Mouse (Mus musculus): ENCODE measurements around the gene Lpar5. TPM values are rescaled to one million over a fixed set of nuclear protein-coding genes. Genes with fewer than 3 reads are reported as not detected.
"Not testable (repeated sequence)": the region's sequence is repeated elsewhere in the genome, so short reads cannot be mapped to it uniquely, and the experiment has no call there.

Lpar5 gene
- total RNA-seq (2021): 1 to 10 TPM in 1 of 2 experiments, under 1 TPM in 1; 0.61 to 1.1 TPM
- long read RNA-seq, experiment 1: 0 reads
- long read RNA-seq, experiment 2, partial matches to known transcripts: 0 of 1 reads
- long read RNA-seq, experiment 2, other reads (novel, unspliced or antisense): 0 of 1 reads

DNA sequence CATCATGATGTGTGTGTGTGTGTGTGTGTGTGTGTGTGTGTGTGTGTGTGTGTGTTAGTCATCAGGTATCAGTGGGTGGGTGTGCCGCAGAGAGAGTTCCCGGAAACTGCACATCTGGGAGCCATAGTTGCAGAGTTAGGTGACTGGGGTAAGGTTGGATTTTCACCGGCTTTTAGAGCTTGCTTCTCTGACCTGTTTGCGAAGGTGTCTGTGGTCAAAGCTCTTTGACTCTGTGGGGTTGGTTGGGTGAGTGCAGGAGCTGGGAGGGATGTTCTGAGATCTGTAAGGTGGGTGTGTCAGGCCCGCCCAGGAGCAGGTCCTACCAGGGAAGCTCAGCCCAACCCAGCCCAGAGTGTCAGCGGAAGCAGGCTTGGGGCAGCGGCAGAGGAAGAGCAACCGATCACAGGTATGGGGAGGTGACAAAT lies at the start of gene Lpar5:
Gene Lpar5, plus strand, starts transcription at position 350 of the 425 bp plus-strand sequence.
- DNase-seq (ENCODE audit: low spot score in 2 of 2): no peak
- H3K27ac ChIP-seq: no peak within 1 kb of the TSS
- TF ChIP-seq CTCF (conservative IDR thresholded peaks at IDR 0.05): no peak
- no peak within 1 kb of the TSS for H3K4me3 ChIP-seq

DNA sequence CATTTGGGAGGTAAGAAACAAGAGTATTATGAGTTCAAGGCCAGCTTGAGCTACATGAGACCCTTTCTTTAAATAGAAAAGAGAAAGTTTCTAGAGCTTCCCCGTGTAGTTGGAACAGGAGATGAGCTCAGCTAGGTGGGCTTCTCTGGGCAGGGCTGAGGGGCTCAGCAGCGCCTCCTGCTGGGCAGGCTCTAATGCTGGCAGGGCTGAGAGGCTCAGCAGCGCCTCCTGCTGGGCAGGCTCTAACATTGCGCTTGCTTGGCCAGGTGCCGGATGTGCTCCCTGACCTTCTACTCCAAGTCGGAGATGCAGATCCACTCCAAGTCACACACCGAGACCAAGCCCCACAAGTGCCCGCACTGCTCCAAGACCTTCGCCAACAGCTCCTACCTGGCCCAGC lies 37.2 kb upstream of the Lpar5 start:
- not testable (repeated sequence) for DNase-seq (ENCODE audit: low spot score in 2 of 2); H3K4me3 ChIP-seq

DNA sequence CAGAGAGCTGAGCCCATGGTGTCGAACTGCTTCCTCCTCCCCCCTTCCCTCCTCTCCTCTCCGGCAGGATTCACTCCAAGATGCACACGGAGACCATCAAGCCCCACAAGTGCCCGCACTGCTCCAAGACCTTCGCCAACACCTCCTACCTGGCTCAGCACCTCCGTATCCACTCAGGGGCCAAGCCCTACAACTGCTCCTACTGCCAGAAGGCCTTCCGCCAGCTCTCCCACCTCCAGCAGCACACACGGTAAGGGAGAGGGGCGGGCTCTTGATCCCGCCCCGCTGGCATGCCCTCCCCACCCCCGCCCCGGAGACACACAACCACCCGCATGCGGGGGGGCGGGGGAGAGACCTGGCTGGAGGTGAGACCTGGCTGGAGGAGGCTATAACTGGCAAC lies 36.1 kb upstream of the Lpar5 start:
- H3K4me3 ChIP-seq: no peak overlapping the region
- DNase-seq (ENCODE audit: low spot score in 2 of 2): no peak
- no peak for TF ChIP-seq CTCF (conservative IDR thresholded peaks at IDR 0.05)
- H3K27ac ChIP-seq: peak overlapping the region; percentile 32; the same call in 1 of the 2 replicates

More for the DNA sequence above, 37.2 kb upstream of the Lpar5 start:
- peak; percentile 84 for TF ChIP-seq CTCF (conservative IDR thresholded peaks at IDR 0.05)
- H3K27ac ChIP-seq: not testable (repeated sequence)

DNA sequence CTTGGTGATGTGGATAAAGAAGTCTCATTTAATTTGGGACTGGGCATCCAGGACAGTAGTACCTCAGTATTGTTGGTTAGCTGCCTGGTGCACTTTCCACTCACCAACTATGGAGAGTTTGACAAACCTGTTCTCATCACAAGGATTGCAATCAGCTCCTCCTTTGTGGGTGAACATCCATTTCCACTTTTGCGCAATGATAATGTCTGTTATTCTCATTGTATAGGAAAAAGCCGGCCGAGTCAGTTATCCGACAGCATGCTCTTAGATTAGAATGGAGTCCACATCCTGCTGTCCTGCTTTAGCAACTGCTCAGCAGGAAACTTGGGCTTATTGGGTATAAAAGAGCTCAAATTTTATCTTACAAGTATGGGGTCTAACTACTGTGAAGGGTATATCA lies 29.1 kb upstream of the Lpar5 start:
- H3K4me3 ChIP-seq: no peak overlapping the region; the same call in 1 of the 2 replicates
- DNase-seq (ENCODE audit: low spot score in 2 of 2): no peak
- TF ChIP-seq CTCF (conservative IDR thresholded peaks at IDR 0.05): no peak
- peak overlapping the region; percentile 79 for H3K27ac ChIP-seq

DNA sequence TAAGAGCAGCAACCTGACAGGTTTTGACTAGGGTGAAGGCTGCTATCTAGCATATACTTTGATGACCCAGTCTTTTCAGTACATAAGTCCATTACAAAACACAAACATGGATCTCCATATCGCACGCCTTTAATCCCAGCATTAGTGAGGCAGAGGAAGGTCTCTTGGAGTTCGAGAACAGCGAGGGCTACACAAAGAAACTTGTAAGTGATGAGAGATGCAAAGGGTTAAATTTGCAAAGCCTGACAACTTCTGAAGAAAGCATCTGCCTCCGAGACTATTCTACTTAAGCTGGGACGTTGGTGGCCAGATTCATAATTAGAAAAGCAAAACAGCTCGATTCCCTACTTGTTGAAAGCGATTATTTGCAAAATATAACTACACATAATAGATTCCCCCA lies 28.6 kb upstream of the Lpar5 start:
- H3K4me3 ChIP-seq: peak overlapping the region; percentile 79
- no peak for TF ChIP-seq CTCF (conservative IDR thresholded peaks at IDR 0.05)
- H3K27ac ChIP-seq: peak overlapping the region; percentile 79
- no peak for DNase-seq (ENCODE audit: low spot score in 2 of 2)

DNA sequence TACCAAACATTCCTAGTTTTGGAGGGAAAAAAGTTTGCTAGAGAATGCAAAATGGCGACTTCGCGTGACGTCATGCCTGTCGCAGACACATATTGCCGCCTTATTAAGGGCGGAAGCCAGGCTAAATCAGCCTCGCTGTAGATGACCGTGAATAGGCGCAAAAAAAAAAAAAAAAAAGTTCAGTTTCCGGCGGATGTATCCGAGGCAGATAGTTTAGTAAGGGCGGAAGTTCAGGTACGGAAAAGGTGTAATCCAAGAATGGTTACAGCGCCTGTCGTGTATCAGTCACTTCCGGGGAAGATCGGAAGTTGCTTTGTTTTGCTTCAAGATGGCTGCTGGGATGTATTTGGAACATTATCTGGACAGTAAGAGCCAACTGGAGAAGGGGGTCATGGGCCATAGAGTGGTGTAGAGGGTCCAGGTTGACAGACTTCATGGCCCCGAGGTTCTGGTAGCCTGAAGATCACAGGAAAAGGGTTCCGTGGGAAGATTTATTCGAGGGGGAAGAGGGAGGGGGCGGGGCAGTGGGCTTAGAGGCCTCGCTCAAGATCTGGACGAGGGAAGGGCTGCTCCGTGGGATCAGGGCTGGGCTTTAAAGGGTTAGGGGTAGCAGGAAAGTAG lies 28.1 kb upstream of the Lpar5 start, which contains the start of gene Ing4:
Gene Ing4, plus strand, starts transcription at position 228 of the 621 bp plus-strand sequence.
- DNase-seq (ENCODE audit: low spot score in 2 of 2): peak; percentile 85 to 93
- peak within 1 kb of the TSS; percentile 88 for H3K27ac ChIP-seq
- peak within 1 kb of the TSS; percentile 79 for H3K4me3 ChIP-seq
- no peak for TF ChIP-seq CTCF (conservative IDR thresholded peaks at IDR 0.05)

DNA sequence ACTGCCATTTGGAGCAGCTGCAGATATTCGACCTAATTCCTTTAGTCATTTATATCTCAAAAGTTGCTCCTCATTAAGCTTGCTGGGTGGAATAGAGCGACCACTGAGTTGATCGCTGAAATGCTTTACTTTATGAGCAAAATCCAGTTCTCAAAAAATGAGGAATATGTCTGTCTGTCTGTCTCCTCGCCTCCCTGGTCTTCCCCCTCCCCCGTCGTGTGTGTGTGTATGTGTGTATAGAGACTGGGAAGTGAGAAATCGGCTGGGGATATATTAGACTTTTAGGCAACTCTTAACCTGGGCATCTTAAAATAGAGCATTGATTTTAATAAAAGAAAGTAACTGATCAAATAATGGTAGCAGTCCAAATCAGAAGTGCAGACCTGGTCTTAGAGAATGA lies 27.5 kb upstream of the Lpar5 start:
- TF ChIP-seq CTCF (conservative IDR thresholded peaks at IDR 0.05): no peak
- H3K4me3 ChIP-seq: peak overlapping the region; percentile 79
- no peak for DNase-seq (ENCODE audit: low spot score in 2 of 2)
- peak overlapping the region; percentile 88 for H3K27ac ChIP-seq

DNA sequence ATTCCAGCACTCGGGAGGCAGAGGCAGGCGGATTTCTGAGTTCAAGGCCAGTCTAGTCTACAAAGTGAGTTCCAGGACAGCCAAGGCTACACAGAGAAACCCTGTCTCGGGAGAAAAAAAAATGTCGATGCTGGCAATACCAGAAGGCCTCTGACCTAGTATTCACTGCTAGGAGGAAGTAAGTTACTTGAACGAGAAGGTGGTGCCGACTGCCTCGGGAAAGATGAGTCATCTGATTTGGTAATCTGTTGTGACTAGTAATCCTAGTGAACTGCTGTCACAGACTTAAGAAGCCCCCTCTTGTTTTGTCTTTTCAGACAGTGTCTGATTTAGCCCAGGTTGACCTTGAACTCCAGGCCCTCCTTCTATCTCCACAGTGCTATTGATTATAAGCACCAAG lies 26.7 kb upstream of the Lpar5 start:
- Histone ChIP-seq H3K27ac (no peak overlapping the region), H3K4me3 (no peak overlapping the region)
- DNase-seq (ENCODE audit: low spot score in 2 of 2): no peak
- no peak for TF ChIP-seq CTCF (conservative IDR thresholded peaks at IDR 0.05)

DNA sequence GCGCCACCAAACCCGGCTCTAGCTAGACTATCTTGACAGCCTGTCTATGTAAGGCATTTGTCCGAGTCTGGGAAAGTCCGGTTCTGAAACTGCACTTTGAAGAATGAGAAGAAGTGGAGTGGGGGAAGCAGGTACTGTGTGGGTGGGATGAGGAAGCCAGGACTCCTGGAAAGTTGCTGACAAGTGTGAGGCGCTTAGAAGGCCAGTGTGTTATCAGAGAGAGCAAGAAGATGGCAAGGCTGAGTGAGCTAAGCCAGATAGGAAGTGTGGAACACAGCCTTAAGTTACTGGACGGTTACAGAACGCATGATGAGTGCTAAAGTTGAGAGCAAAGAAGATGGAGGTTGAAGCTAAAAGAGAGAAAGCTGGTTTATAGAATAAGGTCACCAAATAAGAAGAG lies 25.6 kb upstream of the Lpar5 start:
- Histone ChIP-seq H3K27ac (no peak overlapping the region), H3K4me3 (no peak overlapping the region)
- TF ChIP-seq CTCF (conservative IDR thresholded peaks at IDR 0.05): no peak
- no peak for DNase-seq (ENCODE audit: low spot score in 2 of 2)

DNA sequence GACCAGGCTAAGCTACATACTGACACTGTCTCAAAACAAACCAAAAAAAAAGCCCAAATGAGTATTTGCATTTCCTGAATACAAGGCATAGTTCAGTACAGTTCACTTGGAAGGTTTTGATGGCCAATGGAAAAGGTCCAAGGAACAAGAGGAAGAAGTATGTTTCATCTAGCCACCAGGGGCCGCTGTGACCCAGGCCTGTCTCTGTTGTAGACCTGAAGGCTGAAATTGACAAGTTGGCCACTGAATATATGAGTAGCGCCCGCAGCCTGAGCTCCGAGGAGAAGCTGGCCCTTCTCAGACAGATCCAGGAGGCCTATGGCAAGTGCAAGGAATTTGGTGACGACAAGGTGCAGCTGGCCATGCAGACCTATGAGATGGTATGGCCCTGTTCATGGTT lies 21.0 kb upstream of the Lpar5 start:
- DNase-seq (ENCODE audit: low spot score in 2 of 2): peak; percentile 58 to 83
- no peak overlapping the region for H3K27ac ChIP-seq
- H3K4me3 ChIP-seq: no peak overlapping the region
- TF ChIP-seq CTCF (conservative IDR thresholded peaks at IDR 0.05): peak; percentile 94

DNA sequence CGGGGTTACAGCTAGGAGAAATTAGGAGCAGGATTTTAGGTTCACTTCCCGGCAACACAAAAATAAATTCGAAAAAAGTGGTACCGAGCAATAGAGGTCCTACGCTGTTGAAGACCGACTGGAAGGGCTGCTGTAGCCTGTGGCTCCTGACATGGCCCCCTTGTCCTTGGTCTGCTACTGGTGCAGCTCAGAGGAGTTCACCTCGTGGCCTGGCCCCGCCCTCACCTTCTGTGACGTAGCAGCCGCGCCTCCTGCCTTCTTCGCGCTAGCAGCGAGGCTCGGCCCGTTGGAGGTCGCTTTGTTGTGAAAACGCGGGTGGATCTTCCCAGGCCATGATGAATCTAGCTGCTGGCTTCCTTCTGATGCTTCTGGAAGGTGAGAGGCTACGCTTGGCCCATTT lies 18.0 kb upstream of the Lpar5 start, which contains the start of gene Acrbp:
Gene Acrbp, plus strand, starts transcription at position 12 of the 400 bp plus-strand sequence.
- TF ChIP-seq CTCF (conservative IDR thresholded peaks at IDR 0.05): no peak
- DNase-seq (ENCODE audit: low spot score in 2 of 2): peak in 1 of 2 experiments; percentile 29
- H3K27ac ChIP-seq: no peak within 1 kb of the TSS
- H3K4me3 ChIP-seq: no peak within 1 kb of the TSS

DNA sequence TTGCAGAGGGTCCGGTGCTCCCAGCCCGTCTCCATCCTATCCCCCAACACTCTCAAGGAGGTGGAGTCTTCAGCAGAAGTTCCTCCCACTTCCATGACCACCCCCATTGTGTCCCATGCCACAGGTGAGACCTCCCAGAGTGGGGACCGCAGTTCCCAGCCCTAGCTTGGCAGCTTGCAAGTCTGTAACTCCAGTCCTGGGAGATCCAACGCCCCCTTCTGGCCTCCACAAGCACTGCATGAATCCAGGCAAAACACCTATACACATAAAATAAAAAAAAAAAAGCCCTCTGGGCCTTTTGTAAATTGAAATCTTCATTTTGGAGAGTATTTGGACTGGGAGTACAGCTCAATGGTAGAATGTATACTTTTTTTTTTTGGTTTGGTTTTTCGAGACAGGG lies 16.5 kb upstream of the Lpar5 start:
- DNase-seq (ENCODE audit: low spot score in 2 of 2): no peak
- peak; percentile 71 for TF ChIP-seq CTCF (conservative IDR thresholded peaks at IDR 0.05)
- Histone ChIP-seq H3K4me3 (no peak overlapping the region), H3K27ac (no peak overlapping the region)

DNA sequence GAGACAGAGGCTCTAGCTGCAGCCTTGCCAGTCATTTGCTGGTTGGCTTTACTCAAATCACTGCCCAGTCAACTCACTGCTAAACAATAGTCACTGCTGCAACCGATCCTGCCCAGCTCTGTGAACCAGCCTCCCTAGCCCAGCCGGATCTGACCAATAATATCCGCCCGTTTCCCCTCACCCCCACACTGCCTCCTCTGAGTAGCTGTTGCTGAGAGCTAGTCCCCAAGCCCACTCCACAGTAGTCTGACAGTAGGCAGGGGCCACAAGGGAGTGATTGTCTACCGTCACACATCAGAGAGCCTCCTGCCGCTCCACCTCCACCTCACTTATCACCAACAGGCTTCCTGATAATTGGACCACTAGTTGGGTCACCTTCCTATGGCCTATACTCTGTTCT lies 6.2 kb upstream of the Lpar5 start:
- Histone ChIP-seq H3K4me3 (no peak overlapping the region), H3K27ac (no peak overlapping the region)
- no peak for TF ChIP-seq CTCF (conservative IDR thresholded peaks at IDR 0.05)
- DNase-seq (ENCODE audit: low spot score in 2 of 2): no peak

DNA sequence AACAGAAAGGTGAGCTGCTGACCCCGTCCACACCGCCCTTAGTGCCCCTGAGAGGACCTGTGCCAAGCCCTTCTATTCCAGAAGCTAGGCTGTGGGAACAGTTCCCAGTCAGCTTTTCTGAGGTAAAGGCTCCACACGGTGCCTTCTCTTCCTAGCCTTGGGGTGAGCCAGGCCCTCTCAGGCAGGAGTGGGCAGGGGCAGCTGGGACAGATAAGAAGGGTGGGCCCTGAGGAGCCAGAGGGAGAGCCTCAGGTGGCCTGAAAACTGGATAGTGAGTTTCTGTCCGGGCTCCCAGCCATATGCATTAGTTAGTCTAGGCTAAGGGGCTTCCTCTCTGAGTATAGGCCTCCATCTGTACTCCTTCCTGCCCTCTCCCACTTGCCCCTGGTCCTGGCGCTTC lies 5.2 kb upstream of the Lpar5 start:
- no peak for DNase-seq (ENCODE audit: low spot score in 2 of 2)
- TF ChIP-seq CTCF (conservative IDR thresholded peaks at IDR 0.05): no peak
- Histone ChIP-seq H3K27ac (no peak overlapping the region), H3K4me3 (no peak overlapping the region)

Data from layer of hippocampus, adult 2 months (tissue).